Mouse (Mus musculus): Measurements from ENCODE around the gene Cryzl1. TPM values are rescaled to one million over a fixed set of nuclear protein-coding genes. Genes with fewer than 3 reads are reported as not detected.

Gene Cryzl1
- polyA plus RNA-seq, 1 experiment: 3.6 TPM

- no peak for TF ChIP-seq GATA1 (IDR thresholded peaks at IDR 0.05; ENCODE audit: low read length)
These were observed 11.4 kb downstream of the Cryzl1 start for GRCm38 (mm10) chr16:91717399-91717798.

GRCm38 (mm10) chr16:91716927-91717349, 11.8 kb downstream of the Cryzl1 start:
- TF ChIP-seq GATA1 (IDR thresholded peaks at IDR 0.05; ENCODE audit: low read length): peak; percentile 23

GRCm38 (mm10) chr16:91710241-91710640, 18.5 kb downstream of the Cryzl1 start:
- TF ChIP-seq GATA1 (IDR thresholded peaks at IDR 0.05; ENCODE audit: low read length): no peak

GRCm38 (mm10) chr16:91704603-91705340, 24.0 kb downstream of the Cryzl1 start:
- TF ChIP-seq GATA1 (IDR thresholded peaks at IDR 0.05; ENCODE audit: low read length): no peak

GRCm38 (mm10) chr16:91702771-91703188, 26.0 kb downstream of the Cryzl1 start:
- TF ChIP-seq GATA1 (IDR thresholded peaks at IDR 0.05; ENCODE audit: low read length): no peak

- no peak for TF ChIP-seq GATA1 (IDR thresholded peaks at IDR 0.05; ENCODE audit: low read length)
These were observed 26.9 kb downstream of the Cryzl1 start for GRCm38 (mm10) chr16:91701908-91702307.

GRCm38 (mm10) chr16:91698995-91699394, 29.8 kb downstream of the Cryzl1 start:
- TF ChIP-seq GATA1 (IDR thresholded peaks at IDR 0.05; ENCODE audit: low read length): no peak

GRCm38 (mm10) chr16:91695108-91695755, 33.5 kb downstream of the Cryzl1 start:
- TF ChIP-seq GATA1 (IDR thresholded peaks at IDR 0.05; ENCODE audit: low read length): no peak

- TF ChIP-seq GATA1 (IDR thresholded peaks at IDR 0.05; ENCODE audit: low read length): no peak
These were observed 34.2 kb downstream of the Cryzl1 start for GRCm38 (mm10) chr16:91694455-91695084.

GRCm38 (mm10) chr16:91689791-91690190, 39.0 kb downstream of the Cryzl1 start:
- TF ChIP-seq GATA1 (IDR thresholded peaks at IDR 0.05; ENCODE audit: low read length): no peak

GRCm38 (mm10) chr16:91688619-91689334, 40.0 kb downstream of the Cryzl1 start, which contains the start of gene Donson:
Gene Donson, minus strand, starts transcription at chr16:91688770.
- TF ChIP-seq GATA1 (IDR thresholded peaks at IDR 0.05; ENCODE audit: low read length): no peak

- no peak for TF ChIP-seq GATA1 (IDR thresholded peaks at IDR 0.05; ENCODE audit: low read length)
These were observed 40.7 kb downstream of the Cryzl1 start for GRCm38 (mm10) chr16:91688023-91688618.

- TF ChIP-seq GATA1 (IDR thresholded peaks at IDR 0.05; ENCODE audit: low read length): no peak
These were observed 42.4 kb downstream of the Cryzl1 start for GRCm38 (mm10) chr16:91686369-91686768.

- no peak for TF ChIP-seq GATA1 (IDR thresholded peaks at IDR 0.05; ENCODE audit: low read length)
These were observed 43.2 kb downstream of the Cryzl1 start for GRCm38 (mm10) chr16:91685526-91685925.

- TF ChIP-seq GATA1 (IDR thresholded peaks at IDR 0.05; ENCODE audit: low read length): no peak
These were observed 48.1 kb downstream of the Cryzl1 start for GRCm38 (mm10) chr16:91680656-91681055.
